Mouse (Mus musculus) cerebellum, adult 18-20 months (tissue): ENCODE measurements around the gene Hivep2.

ENCODE experiments used
- DNase-seq, 2 experiments: peaks; one replicate each; pipeline ENCODE4 v3.0.0; 2021

Gene Hivep2

GRCm38 (mm10) chr10:14085241-14085659, 119.4 kb downstream of the Hivep2 start:
- DNase-seq = peak; percentile 43 to 48

GRCm38 (mm10) chr10:14085882-14086515, 120.1 kb downstream of the Hivep2 start:
- DNase-seq = no peak

DNA sequence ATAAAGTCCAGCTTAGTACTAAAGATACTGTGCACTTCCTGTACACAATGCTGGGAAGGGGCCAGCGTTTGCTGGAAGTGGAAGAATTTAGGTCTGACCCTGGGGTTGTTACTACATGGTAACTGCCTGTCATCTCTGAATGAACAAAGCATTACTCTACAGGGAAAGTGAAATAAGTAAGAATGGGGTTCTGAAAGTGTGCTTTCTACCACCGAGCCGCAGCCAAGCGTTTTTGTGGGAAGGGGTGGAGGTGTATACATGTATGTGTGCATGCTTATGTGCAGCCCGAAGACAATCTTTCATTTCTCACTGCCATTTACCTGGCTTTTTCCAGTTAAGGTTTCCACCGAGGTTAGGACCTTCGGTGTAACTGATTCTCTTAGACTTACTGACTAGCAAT, 121.4 kb downstream of the Hivep2 start:
- DNase-seq = no peak

DNA sequence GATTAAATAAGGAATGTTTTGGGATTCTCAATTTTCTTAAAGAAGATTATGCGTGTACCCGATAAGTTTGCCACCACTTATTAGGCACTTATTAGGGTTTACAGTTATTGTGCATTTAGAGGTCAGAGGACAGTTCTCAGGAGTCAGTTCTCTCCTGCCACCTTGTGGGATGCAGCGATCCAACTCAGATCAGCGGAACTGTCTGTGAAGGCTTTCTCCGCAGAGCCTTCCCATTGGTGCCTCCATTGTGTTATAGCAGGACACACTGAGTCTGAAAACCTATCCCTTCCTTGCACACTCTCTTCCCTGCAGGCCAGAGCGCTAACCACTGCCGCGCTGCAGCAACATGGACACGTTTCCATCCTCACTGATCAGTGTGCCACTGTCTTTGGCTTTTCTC, 123.6 kb downstream of the Hivep2 start:
- DNase-seq = peak in 1 of 2 experiments; percentile 50

- DNase-seq = no peak
Measured at GRCm38 (mm10) chr10:14094033-14094432, 128.2 kb downstream of the Hivep2 start.

DNA sequence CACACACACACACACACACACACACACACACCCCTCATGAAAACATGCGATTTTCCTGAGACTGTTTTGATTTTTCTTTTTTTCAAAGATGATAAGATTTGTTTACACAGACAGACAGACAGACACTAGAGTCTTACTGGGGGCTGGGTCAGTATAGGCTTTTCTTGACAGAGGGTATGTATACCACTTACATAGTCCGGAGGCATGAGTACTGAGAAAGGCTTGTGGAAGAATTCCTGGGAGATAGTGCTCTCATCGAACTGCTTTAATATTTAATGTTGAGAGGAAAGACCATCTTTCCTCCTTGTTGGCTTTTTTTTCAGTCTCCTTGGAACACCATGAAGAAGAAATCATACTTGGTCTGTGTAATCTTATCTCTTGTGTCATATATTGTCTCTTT, 130.2 kb downstream of the Hivep2 start:
- DNase-seq = no peak

DNA sequence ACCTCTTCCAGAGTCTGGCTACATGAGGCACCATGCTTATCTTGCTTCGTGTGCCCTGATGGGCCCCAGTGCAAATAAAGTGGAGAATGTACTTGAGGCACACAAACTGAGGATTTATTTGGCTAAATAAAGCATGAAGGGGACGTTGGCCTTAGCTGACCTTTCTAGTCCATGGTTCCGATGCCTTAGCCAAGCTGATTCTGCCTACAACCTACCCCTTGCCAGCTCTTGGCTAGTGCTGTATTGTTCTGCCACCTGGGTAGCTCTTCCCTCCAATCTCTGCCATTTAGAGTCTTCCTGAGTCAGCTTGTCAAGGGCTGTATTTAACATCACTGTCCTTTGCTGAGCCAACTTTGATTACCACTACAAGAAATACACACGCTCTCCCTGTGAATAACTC, 133.3 kb downstream of the Hivep2 start:
- DNase-seq = peak; percentile 71 to 83

- no peak for DNase-seq
Measured at GRCm38 (mm10) chr10:14100041-14100440, 134.2 kb downstream of the Hivep2 start.

DNA sequence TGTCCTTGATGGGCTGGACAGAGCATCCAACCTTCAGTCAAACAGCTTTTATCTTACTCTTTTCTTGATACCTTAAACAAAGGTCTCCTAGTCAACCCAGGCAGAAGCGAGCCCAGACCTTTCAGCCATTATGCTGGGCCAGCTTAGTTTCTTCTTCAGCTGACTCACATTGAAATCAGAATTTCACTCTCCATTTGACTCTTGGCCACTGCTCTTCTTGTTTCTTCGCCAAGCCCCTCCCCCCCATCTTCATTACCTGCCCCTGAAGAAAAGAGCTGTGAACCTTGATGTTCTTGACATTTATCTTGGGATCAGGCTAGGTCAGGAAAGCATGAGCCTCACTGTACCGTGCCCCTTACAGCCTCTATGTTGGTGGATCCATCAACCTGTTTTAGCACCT, 135.0 kb downstream of the Hivep2 start:
- DNase-seq = no peak

- DNase-seq = no peak
Measured at GRCm38 (mm10) chr10:14101966-14102365, 136.1 kb downstream of the Hivep2 start.

- DNase-seq = no peak
Measured at GRCm38 (mm10) chr10:14107980-14108671, 142.3 kb downstream of the Hivep2 start.

DNA sequence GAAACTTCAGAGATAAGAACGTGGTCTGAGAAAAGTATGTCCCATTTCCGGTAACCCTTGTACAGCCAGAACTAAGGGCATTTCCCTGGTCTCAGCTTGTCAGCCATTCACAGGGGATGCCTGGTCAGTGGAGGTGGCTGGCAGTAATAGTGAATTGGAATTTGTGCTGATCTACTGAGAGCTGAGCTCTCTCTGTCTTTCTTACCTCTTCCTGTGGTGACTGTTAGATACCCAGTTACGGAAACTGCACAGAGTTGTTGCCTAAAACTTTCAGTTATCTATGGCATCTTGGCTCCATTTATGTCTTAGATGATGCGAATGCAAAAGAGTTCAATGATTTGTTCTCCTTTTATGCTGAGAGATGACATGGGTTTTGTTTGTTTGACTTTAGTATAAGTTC, 150.0 kb downstream of the Hivep2 start:
- no peak for DNase-seq

GRCm38 (mm10) chr10:14116978-14117377, 151.1 kb downstream of the Hivep2 start:
- DNase-seq = no peak

GRCm38 (mm10) chr10:14119201-14119600, 153.3 kb downstream of the Hivep2 start:
- no peak for DNase-seq

- DNase-seq = no peak
Measured at GRCm38 (mm10) chr10:14120512-14120911, 154.6 kb downstream of the Hivep2 start.

- peak in 1 of 2 experiments; percentile 29 for DNase-seq
Measured at GRCm38 (mm10) chr10:14127826-14128225, 162.0 kb downstream of the Hivep2 start.

- no peak for DNase-seq
Measured at GRCm38 (mm10) chr10:14130270-14130669, 164.4 kb downstream of the Hivep2 start.

- DNase-seq = no peak
Measured at GRCm38 (mm10) chr10:14131307-14131706, 165.4 kb downstream of the Hivep2 start.

- DNase-seq = no peak
Measured at GRCm38 (mm10) chr10:14132061-14132460, 166.2 kb downstream of the Hivep2 start.

DNA sequence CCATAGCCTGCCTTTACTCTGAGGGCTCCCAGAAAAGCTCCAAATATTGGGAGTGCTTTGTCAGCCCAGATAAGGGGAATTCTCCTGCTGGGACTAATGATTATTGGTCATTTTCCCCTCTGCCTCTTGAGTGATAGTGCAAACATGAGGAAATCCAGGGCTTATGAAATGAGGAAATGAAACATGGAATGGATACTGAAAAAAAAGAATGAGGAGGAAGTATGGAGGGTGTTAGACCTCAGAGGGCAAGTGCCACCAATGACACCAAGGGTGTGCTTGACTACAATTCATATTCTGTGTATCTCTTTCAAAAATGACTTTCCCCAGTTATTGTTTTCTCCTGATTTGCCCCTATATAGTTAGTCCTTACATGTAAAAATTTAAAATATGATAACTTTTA, 167.1 kb downstream of the Hivep2 start:
- DNase-seq = no peak

GRCm38 (mm10) chr10:14138663-14139062, 172.8 kb downstream of the Hivep2 start:
- DNase-seq = no peak

DNA sequence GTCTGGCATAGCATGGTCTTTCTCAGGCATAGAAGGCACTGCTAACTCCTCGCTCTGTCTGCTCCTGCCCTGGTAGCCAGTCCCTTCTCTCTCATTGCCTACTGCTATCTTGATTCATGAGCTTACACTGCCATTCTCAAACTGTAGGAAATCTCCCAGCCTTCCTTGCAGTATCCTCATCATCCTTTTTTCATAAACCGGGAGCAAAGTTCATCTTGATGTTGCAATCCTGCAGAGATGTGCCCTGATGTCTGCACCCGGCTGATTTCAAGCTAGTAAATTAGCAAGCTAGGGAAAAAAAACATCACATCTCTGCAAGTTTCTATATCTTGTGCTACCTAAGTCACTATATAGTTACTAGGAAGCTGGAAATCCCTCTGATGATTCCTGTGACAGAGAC, 179.0 kb downstream of the Hivep2 start:
- no peak for DNase-seq

- no peak for DNase-seq
Measured at GRCm38 (mm10) chr10:14164829-14165228, 199.0 kb downstream of the Hivep2 start.

DNA sequence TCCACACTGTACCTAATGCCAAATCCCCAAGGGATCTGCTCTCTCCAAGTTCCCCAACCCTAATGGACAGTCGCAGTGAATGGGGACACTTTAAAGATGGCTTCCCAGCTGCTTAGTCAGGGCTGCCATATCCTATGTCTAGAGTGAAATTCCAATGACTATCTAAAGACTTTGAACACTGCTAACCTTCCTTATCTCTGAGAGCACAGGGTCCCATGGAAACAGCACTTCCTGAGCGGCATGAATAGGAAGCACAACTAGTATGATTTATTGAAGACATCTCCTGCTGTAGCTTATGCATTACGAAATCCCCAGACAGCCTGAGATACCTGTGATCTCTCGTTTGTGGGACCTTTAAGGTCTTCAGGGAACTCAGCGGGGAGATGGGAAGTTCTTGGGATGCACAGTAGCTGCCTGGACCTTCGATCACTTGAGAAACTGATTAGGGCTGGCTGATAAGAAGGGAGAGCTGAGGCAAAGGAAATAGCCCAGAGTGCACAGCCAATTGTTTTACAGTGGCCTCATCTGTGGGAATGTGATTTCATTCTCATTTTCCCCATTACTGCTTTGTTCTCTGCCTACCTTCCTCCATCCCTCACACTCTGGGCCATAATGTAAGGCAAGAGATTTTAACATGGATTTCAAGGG, 202.4 kb downstream of the Hivep2 start:
- DNase-seq = no peak
